Mouse (Mus musculus) lung, postnatal 0 days (tissue): ENCODE measurements around the gene Trim45.

Experiments
- CTCF ChIP-seq: IDR thresholded peaks from 2 replicates; pipeline ENCODE4 v1.5.1; 2016; ENCODE audit warnings: antibody characterized with exemption, mild to moderate bottlenecking
- EP300 ChIP-seq: IDR thresholded peaks from 2 replicates; pipeline ENCODE4 v1.6.1; 2016; ENCODE audit warnings: antibody characterized with exemption, mild to moderate bottlenecking, control low read depth

DNA sequence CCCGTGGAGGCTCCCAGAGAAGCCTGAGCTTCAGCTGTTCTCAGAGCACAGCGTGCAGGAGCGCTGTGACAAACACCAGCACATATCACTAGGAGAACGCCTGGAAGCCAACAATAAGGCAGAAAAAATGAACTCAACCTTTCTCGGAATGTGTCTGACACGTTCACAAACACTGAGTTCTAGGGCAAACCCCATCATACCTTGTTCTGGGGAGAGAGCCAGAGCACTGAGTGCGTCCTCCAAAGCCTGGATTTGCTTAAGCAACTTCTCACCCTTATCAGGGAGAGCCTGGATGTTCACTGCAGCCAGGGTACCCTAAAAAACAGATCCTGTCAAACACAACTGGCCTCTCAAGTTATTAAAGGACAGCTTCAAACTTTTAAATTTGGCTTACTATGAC is 39.5 kb downstream of the Trim45 start:
- no peak for TF ChIP-seq CTCF
- TF ChIP-seq EP300: peak; percentile 19; the same call in 1 of the 2 replicates
